Comparison of ENCODE assay signal across 8 mouse cellular contexts in the genomic region with DNA sequence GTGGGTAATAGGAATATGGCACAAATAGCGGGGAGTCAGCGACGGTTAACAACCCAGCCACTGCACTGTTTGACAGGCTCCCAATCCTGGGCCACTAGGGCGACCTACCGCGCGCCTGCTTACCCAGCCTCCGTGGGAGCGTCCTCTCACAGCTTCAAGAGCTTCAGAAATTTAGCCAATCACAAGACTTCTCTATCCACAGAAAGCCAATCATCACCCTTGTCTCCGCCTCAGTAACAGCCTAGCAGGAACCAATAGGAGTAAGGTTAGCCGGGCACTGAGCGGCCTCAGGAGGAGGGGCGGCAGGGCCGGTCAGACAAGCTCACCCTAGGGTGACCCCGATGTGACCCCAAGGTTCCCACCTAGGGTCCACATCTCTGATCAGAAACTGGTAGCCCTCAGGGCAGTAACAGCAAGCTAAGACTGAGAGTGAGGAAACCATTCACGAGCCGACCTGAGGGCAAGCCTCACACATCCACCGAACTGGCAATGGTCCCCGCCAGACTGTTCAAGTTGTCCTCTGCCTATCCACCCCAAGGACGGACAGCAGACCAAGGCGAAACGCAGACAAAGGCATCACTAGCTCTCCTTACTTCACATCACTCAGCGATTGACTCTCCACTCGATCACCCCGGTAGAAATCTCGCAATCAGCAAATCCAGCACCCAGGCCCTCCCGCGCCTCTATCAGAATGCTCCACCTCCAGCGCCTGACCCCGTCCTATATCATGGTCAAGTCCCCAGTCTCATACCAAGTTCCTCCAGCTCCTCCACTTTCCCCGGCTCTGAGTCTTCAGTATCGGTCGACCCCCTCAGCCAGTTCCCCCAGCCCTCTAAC. TPM values are rescaled to one million over a fixed set of nuclear protein-coding genes. Genes with fewer than 3 reads are reported as not detected.
DNase-seq lines count a peak whose midpoint lies in the region; ATAC-seq lines count a peak whose summit lies in the region.

No protein-coding gene starts in this region.

- H3K9me3 ChIP-seq in hindbrain, embryonic 15.5 days: no peaks in the 10 kb centered on the region

- H3K27me3 ChIP-seq in hindbrain, embryonic 15.5 days: no peaks in the 10 kb centered on the region

- peak; percentile 98 for DNase-seq in R1 (ENCODE audit: low read depth, low spot score)
- peak; percentile 79 to 82 for DNase-seq in cerebellum, postnatal 36 days
- peak; percentile 87 for DNase-seq in gastrocnemius, adult 18-20 months (ENCODE audit: low spot score)
- peak; percentile 86 for DNase-seq in left cerebral cortex, adult 11 months (ENCODE audit: low spot score)
- DNase-seq in lung, postnatal 36 days: peak; percentile 93
- peak; percentile 79 for DNase-seq in retina, postnatal 7 days (ENCODE audit: low read depth, low spot score)
- peak; percentile 76 for DNase-seq in thymus, postnatal 4 days

- H3K4me1 ChIP-seq in hindbrain, embryonic 15.5 days (replicated peaks): peaks cover 57% of the 10 kb centered on the region

- WGBS in hindbrain, embryonic 15.5 days: 0% methylated on average over 33 of the region's 33 CpGs

- H3K4me3 ChIP-seq in hindbrain, embryonic 15.5 days: peak overlapping the region; percentile 65

- H3K36me3 ChIP-seq in hindbrain, embryonic 15.5 days: peaks cover 48% of the 10 kb centered on the region

- peak; percentile 76 for ATAC-seq in hindbrain, embryonic 15.5 days (ENCODE audit: low FRiP score, low read depth)

- peak overlapping the region; percentile 91 for H3K27ac ChIP-seq in hindbrain, embryonic 15.5 days (replicated peaks)

- peak overlapping the region; percentile 73 for H3K9ac ChIP-seq in hindbrain, embryonic 15.5 days

- peak overlapping the region; percentile 96 for H3K4me2 ChIP-seq in hindbrain, embryonic 15.5 days

RNA-seq across cellular contexts. Expression of a gene that starts 4.7 kb away (rescaled TPM):
- 10 to 100 TPM; 19.6 to 22.0 TPM for total RNA-seq in gastrocnemius, adult 18-20 months (2021)
- polyA plus RNA-seq in hindbrain, embryonic 15.5 days (2015; fragmentation: Nextera tagmentation; extraction: Ambion mirVana): 33.7 and 34.9 TPM in 2 replicates

RNA-seq across cellular contexts. Expression of a gene that starts 10.7 kb away (rescaled TPM):
- 1 to 10 TPM; 2.6 to 4.1 TPM for total RNA-seq in gastrocnemius, adult 18-20 months (2021)
- 6.8 and 7.2 TPM in 2 replicates for polyA plus RNA-seq in hindbrain, embryonic 15.5 days (2015; fragmentation: Nextera tagmentation; extraction: Ambion mirVana)

RNA-seq across cellular contexts. Expression of a gene that starts 13.3 kb away (rescaled TPM):
- 10 to 100 TPM; 29.3 to 33.0 TPM for total RNA-seq in gastrocnemius, adult 18-20 months (2021)
- polyA plus RNA-seq in hindbrain, embryonic 15.5 days (2015; fragmentation: Nextera tagmentation; extraction: Ambion mirVana): 30.6 and 33.5 TPM in 2 replicates

RNA-seq across cellular contexts. Expression of a gene that starts 13.5 kb away (rescaled TPM):
- 10 to 100 TPM; 70.5 to 72.1 TPM for total RNA-seq in gastrocnemius, adult 18-20 months (2021)
- polyA plus RNA-seq in hindbrain, embryonic 15.5 days (2015; fragmentation: Nextera tagmentation; extraction: Ambion mirVana): 109 and 121 TPM in 2 replicates

RNA-seq across cellular contexts. Expression of a gene that starts 39.6 kb away (rescaled TPM):
- 1 to 10 TPM; 5.7 to 7.9 TPM for total RNA-seq in gastrocnemius, adult 18-20 months (2021)
- polyA plus RNA-seq in hindbrain, embryonic 15.5 days (2015; fragmentation: Nextera tagmentation; extraction: Ambion mirVana): 83.5 and 83.7 TPM in 2 replicates

Comparison
In these comparisons a context has a peak if more than half of its experiments do, and no peak if none do; other contexts are left out.
1. Peak in every context shown above with its lines: DNase-seq, ATAC-seq, H3K4me3 ChIP-seq and H3K27ac ChIP-seq.